Mouse (Mus musculus) liver, embryonic 18 days (tissue): Measurements from ENCODE around the gene Epm2a. TPM values are rescaled to one million over a fixed set of nuclear protein-coding genes. Genes with fewer than 3 reads are reported as not detected.

Experiments used
- polyA plus RNA-seq: library from polyadenylated mRNA; depleted of rRNA; stranded (reverse); fragments of >200 nt; gene quantifications from 2 replicates; pipeline ENCODE4 v1.2.3, GENCODE M21; 2012; rRNA removed

The Epm2a gene
- polyA plus RNA-seq: 0.37 and 0.47 TPM in 2 replicates

GRCm38 (mm10) chr10:11343205-11344141 lies at the start of gene Epm2a:
TSS of gene Epm2a (plus strand) at chr10:11343404.

Other genes starting within 250 kb of the Epm2a start
- 2.2 and 2.5 TPM in 2 replicates for gene Shprh, start 194.0 kb upstream of the Epm2a start, polyA plus RNA-seq
- 10.0 and 10.8 TPM in 2 replicates for gene Fbxo30, start 62.1 kb upstream of the Epm2a start, polyA plus RNA-seq